Mouse (Mus musculus) embryonic facial prominence, embryonic 14.5 days (tissue): ENCODE measurements around the gene Ereg. TPM values are rescaled to one million over a fixed set of nuclear protein-coding genes. Genes with fewer than 3 reads are reported as not detected.
A peak's percentile ranks its signal among the peaks of the same experiment; 100 is the strongest.

Experiments
- ATAC-seq: fragments of 200-750 bp; cut with Nextera tagmentation; 2 replicates; pipeline ENCODE4 v1.8.0; 2017; ENCODE audit warnings: low read depth, moderate number of reproducible peaks, moderate TSS enrichment
- DNase-seq: peaks from one replicate; pipeline ENCODE4 v3.0.0-alpha.2; 2015; ENCODE audit warnings: low spot score
- H3K27ac ChIP-seq: fragments of 300-500 bp; sonication (generic); replicated peaks from 2 replicates; pipeline ENCODE4 v1.5.1; 2014; ENCODE audit warnings: low read depth, mild to moderate bottlenecking, low read length, moderate library complexity
- H3K27me3 ChIP-seq: fragments of 300-500 bp; sonication (generic); replicated peaks from 2 replicates; pipeline ENCODE4 v1.6.1; 2014; ENCODE audit warnings: low read length; ENCODE audit not compliant: control insufficient read depth, insufficient read depth
- H3K36me3 ChIP-seq: fragments of 300-500 bp; sonication (generic); 2 replicates; pipeline ENCODE4 v1.6.1; 2014; ENCODE audit warnings: low read length, mixed read lengths; ENCODE audit not compliant: control insufficient read depth, insufficient read depth
- H3K4me1 ChIP-seq: fragments of 300-500 bp; sonication (generic); 2 replicates; pipeline ENCODE4 v1.6.1; 2014; ENCODE audit warnings: antibody characterized with exemption, low read length; ENCODE audit not compliant: control insufficient read depth, insufficient read depth
- H3K4me2 ChIP-seq: fragments of 300-500 bp; sonication (generic); 2 replicates; pipeline ENCODE4 v1.6.1; 2014; ENCODE audit warnings: low read depth, mild to moderate bottlenecking, low read length, moderate library complexity, mixed read lengths
- H3K4me3 ChIP-seq: fragments of 300-500 bp; sonication (generic); 2 replicates; pipeline ENCODE4 v1.5.1; 2014; ENCODE audit warnings: low read depth, mild to moderate bottlenecking, low read length
- H3K9ac ChIP-seq: fragments of 300-500 bp; sonication (generic); 2 replicates; pipeline ENCODE4 v1.6.1; 2014; ENCODE audit warnings: low read depth, mild to moderate bottlenecking, low read length, moderate library complexity, mixed read lengths
- H3K9me3 ChIP-seq: fragments of 300-500 bp; sonication (generic); 2 replicates; pipeline ENCODE4 v1.6.1; 2016; ENCODE audit warnings: low read length; ENCODE audit not compliant: control insufficient read depth
- WGBS: fragments of 180-500 bp; shearing (Covaris S2); extraction: QIAGEN DNeasy Blood & Tissue Kit; methylation state at CpG from one replicate; pipeline ENCODE4 v1.1.7; 2014; 5-methylcytosine and 5-hydroxymethylcytosine counted together
- polyA plus RNA-seq: library from polyadenylated mRNA; unstranded; fragments of >200 nt; fragmentation: Nextera tagmentation; extraction: Ambion mirVana; gene quantifications from 2 replicates; pipeline ENCODE4 v1.2.1, GENCODE M21; 2014

Gene Ereg
- 0.06 and 0.07 TPM in 2 replicates for polyA plus RNA-seq

- Histone ChIP-seq H3K4me3 (peak within 1 kb of the TSS; percentile 33), H3K4me1 (peaks cover 4% of the 10 kb centered on the region), H3K9me3 (no peaks in the 10 kb centered on the region), H3K27ac (no peak within 1 kb of the TSS), H3K9ac (peak within 1 kb of the TSS; percentile 51), H3K36me3 (no peaks in the 10 kb centered on the region), H3K27me3 (peaks cover 23% of the 10 kb centered on the region), H3K4me2 (peak within 1 kb of the TSS; percentile 57)
- DNase-seq (peak; percentile 59), ATAC-seq (peak; percentile 41; the same call in 1 of the 2 replicates)
- WGBS: 1% methylated on average over 22 of the region's 25 CpGs
These were observed at the start of gene Ereg for GRCm38 (mm10) chr5:91074450-91074950. Gene Ereg, plus strand, starts transcription at chr5:91074622.

- Histone ChIP-seq H3K27me3 (no peaks in the 10 kb centered on the region), H3K4me1 (no peaks in the 10 kb centered on the region), H3K9ac (no peak within 1 kb of the TSS), H3K36me3 (no peaks in the 10 kb centered on the region), H3K9me3 (no peaks in the 10 kb centered on the region), H3K27ac (no peak within 1 kb of the TSS), H3K4me3 (no peak within 1 kb of the TSS), H3K4me2 (no peak within 1 kb of the TSS)
- ATAC-seq: no peak
- DNase-seq: peak; percentile 36
- 81% methylated on average over 6 of the region's 6 CpGs for WGBS
These were observed 47.3 kb upstream of the Ereg start, which contains the start of gene Epgn for GRCm38 (mm10) chr5:91027164-91027563. Gene Epgn, plus strand, starts transcription at chr5:91027464.

- H3K27ac ChIP-seq: no peak overlapping the region
- ATAC-seq (no peak), DNase-seq (no peak)
- 70% methylated on average over 1 of the region's 1 CpGs for WGBS
- no peaks in the 10 kb centered on the region for H3K36me3 ChIP-seq
- no peak overlapping the region for H3K4me3 ChIP-seq
- no peaks in the 10 kb centered on the region for H3K27me3 ChIP-seq
- H3K4me1 ChIP-seq: no peaks in the 10 kb centered on the region
- H3K9ac ChIP-seq: no peak overlapping the region
- no peaks in the 10 kb centered on the region for H3K9me3 ChIP-seq
- no peak overlapping the region for H3K4me2 ChIP-seq
These were observed 46.6 kb upstream of the Ereg start for GRCm38 (mm10) chr5:91027840-91028239.

- no peak overlapping the region for H3K4me2 ChIP-seq
- no peaks in the 10 kb centered on the region for H3K36me3 ChIP-seq
- H3K27ac ChIP-seq: no peak overlapping the region
- no peaks in the 10 kb centered on the region for H3K27me3 ChIP-seq
- DNase-seq (no peak), ATAC-seq (no peak)
- H3K4me1 ChIP-seq: no peaks in the 10 kb centered on the region
- no peaks in the 10 kb centered on the region for H3K9me3 ChIP-seq
- no peak overlapping the region for H3K4me3 ChIP-seq
- no peak overlapping the region for H3K9ac ChIP-seq
- 92% methylated on average over 2 of the region's 2 CpGs for WGBS
These were observed 43.8 kb upstream of the Ereg start for GRCm38 (mm10) chr5:91030629-91031028.

- DNase-seq: no peak
These were observed 39.1 kb upstream of the Ereg start for GRCm38 (mm10) chr5:91035341-91035740.

GRCm38 (mm10) chr5:91036628-91037027 lies 37.8 kb upstream of the Ereg start:
- Histone ChIP-seq H3K27me3 (no peaks in the 10 kb centered on the region), H3K4me2 (no peak overlapping the region), H3K4me1 (no peaks in the 10 kb centered on the region), H3K27ac (no peak overlapping the region), H3K9ac (no peak overlapping the region), H3K9me3 (no peaks in the 10 kb centered on the region), H3K36me3 (no peaks in the 10 kb centered on the region), H3K4me3 (no peak overlapping the region)
- DNase-seq (no peak), ATAC-seq (no peak)
- WGBS: 76% methylated on average over 4 of the region's 4 CpGs

More at GRCm38 (mm10) chr5:91035341-91035740, 39.1 kb upstream of the Ereg start:
- no peak overlapping the region for H3K27ac ChIP-seq
- H3K9me3 ChIP-seq: no peaks in the 10 kb centered on the region
- 59% methylated on average over 2 of the region's 2 CpGs for WGBS
- no peaks in the 10 kb centered on the region for H3K27me3 ChIP-seq
- H3K4me2 ChIP-seq: no peak overlapping the region
- H3K9ac ChIP-seq: no peak overlapping the region
- H3K4me3 ChIP-seq: no peak overlapping the region
- H3K4me1 ChIP-seq: no peaks in the 10 kb centered on the region
- no peaks in the 10 kb centered on the region for H3K36me3 ChIP-seq
- ATAC-seq: no peak

- Histone ChIP-seq H3K4me1 (no peaks in the 10 kb centered on the region), H3K4me3 (no peak overlapping the region), H3K36me3 (no peaks in the 10 kb centered on the region), H3K27me3 (no peaks in the 10 kb centered on the region), H3K27ac (no peak overlapping the region), H3K9ac (no peak overlapping the region), H3K4me2 (no peak overlapping the region), H3K9me3 (no peaks in the 10 kb centered on the region)
- no peak for ATAC-seq
- no peak for DNase-seq
- 52% methylated on average over 2 of the region's 2 CpGs for WGBS
These were observed 36.7 kb upstream of the Ereg start for GRCm38 (mm10) chr5:91037756-91038155.

- ATAC-seq: peak; percentile 95
These were observed 35.9 kb upstream of the Ereg start for GRCm38 (mm10) chr5:91038547-91038946.

GRCm38 (mm10) chr5:91038963-91039362 lies 35.5 kb upstream of the Ereg start:
- Histone ChIP-seq H3K9me3 (no peaks in the 10 kb centered on the region), H3K9ac (no peak overlapping the region), H3K36me3 (no peaks in the 10 kb centered on the region), H3K4me2 (no peak overlapping the region), H3K4me3 (no peak overlapping the region), H3K4me1 (no peaks in the 10 kb centered on the region), H3K27me3 (no peaks in the 10 kb centered on the region), H3K27ac (no peak overlapping the region)
- ATAC-seq (peak; percentile 14; the same call in 1 of the 2 replicates), DNase-seq (no peak)
- WGBS: 75% methylated on average over 2 of the region's 2 CpGs

More at GRCm38 (mm10) chr5:91038547-91038946, 35.9 kb upstream of the Ereg start:
- Histone ChIP-seq H3K4me1 (no peaks in the 10 kb centered on the region), H3K4me3 (no peak overlapping the region), H3K9ac (no peak overlapping the region), H3K36me3 (no peaks in the 10 kb centered on the region), H3K4me2 (no peak overlapping the region), H3K27ac (no peak overlapping the region), H3K27me3 (no peaks in the 10 kb centered on the region), H3K9me3 (no peaks in the 10 kb centered on the region)
- peak; percentile 92 for DNase-seq
- WGBS: 12% methylated on average over 2 of the region's 2 CpGs
